Mouse (Mus musculus): ENCODE results near the gene Crk. TPM values are rescaled to one million over a fixed set of nuclear protein-coding genes. Genes with fewer than 3 reads are reported as not detected.
"Not testable (repeated sequence)": the region's sequence is repeated elsewhere in the genome, so short reads cannot be mapped to it uniquely, and the experiment has no call there.

The Crk gene
- polyA plus RNA-seq, 1 experiment: 39.7 TPM

DNA sequence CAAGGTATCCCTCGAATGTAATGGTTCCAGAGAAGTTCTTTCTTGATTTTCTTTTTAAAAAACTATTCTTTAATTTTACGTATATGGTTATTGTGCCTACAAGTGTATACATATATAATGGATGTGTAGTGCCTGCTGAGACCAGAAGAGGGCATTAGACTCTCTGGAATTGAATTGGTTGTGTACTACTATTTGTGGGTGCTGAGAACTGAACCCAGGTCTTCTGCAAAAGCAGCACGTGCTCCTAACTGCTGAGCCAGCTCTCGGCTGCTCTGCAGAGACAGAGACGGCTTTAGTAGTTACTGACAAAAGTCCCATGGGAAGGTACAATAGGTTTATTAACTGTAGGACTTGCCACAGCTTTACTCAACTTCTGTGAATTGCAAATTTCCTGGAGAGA, 5.4 kb downstream of the Crk start:
- WGBS: 89% methylated on average over 5 of the region's 5 CpGs
- H3K27ac ChIP-seq (ENCODE audit: control insufficient read depth, insufficient read depth, low read depth, low read length, poor library complexity): no peak overlapping the region
- no peak overlapping the region for H3K4me3 ChIP-seq (replicated peaks; ENCODE audit: control insufficient read depth, low read depth, low read length)
- TF ChIP-seq CTCF (IDR thresholded peaks at IDR 0.05; ENCODE audit: control insufficient read depth, insufficient read depth, low read length): no peak
- TF ChIP-seq POLR2A (IDR thresholded peaks at IDR 0.05; ENCODE audit: borderline replicate concordance, control insufficient read depth, low read depth, low read length): no peak
- no peaks in the 10 kb centered on the region; the same call in 1 of the 2 replicates for H3K4me1 ChIP-seq (ENCODE audit: control insufficient read depth, insufficient read depth, low read length)

DNA sequence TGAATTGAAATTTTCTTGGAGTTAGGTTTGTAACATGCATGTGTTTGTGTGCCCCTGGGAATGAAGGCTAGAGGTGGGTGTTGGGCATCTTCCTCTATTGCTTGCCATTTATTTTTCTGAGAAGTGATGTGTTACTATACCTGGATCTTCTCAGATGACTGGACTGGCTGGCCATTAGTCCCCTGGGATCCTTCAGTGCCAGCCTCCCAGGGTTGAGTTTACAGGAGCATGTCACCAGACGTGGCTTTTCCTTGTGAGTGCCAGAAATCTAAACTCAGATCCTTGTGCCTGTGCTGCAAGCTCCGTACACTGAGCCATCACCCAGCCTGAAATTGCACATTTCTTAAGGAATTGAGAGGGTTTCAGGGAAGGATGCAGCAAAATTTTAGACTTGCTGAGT, 5.9 kb downstream of the Crk start:
- no peaks in the 10 kb centered on the region; the same call in 1 of the 2 replicates for H3K4me1 ChIP-seq (ENCODE audit: control insufficient read depth, insufficient read depth, low read length)
- TF ChIP-seq POLR2A (IDR thresholded peaks at IDR 0.05; ENCODE audit: borderline replicate concordance, control insufficient read depth, low read depth, low read length) (no peak), CTCF (IDR thresholded peaks at IDR 0.05; ENCODE audit: control insufficient read depth, insufficient read depth, low read length) (no peak)
- H3K4me3 ChIP-seq (replicated peaks; ENCODE audit: control insufficient read depth, low read depth, low read length): no peak overlapping the region
- 85% methylated on average over 2 of the region's 2 CpGs for WGBS
- H3K27ac ChIP-seq (ENCODE audit: control insufficient read depth, insufficient read depth, low read depth, low read length, poor library complexity): no peak overlapping the region

GRCm38 (mm10) chr11:75687343-75687993, 8.4 kb downstream of the Crk start:
- Histone ChIP-seq H3K4me1 (ENCODE audit: control insufficient read depth, insufficient read depth, low read length) (no peaks in the 10 kb centered on the region; the same call in 1 of the 2 replicates), H3K4me3 (replicated peaks; ENCODE audit: control insufficient read depth, low read depth, low read length) (no peak overlapping the region), H3K27ac (ENCODE audit: control insufficient read depth, insufficient read depth, low read depth, low read length, poor library complexity) (no peak overlapping the region)
- WGBS: 49% methylated on average over 2 of the region's 2 CpGs
- TF ChIP-seq POLR2A (IDR thresholded peaks at IDR 0.05; ENCODE audit: borderline replicate concordance, control insufficient read depth, low read depth, low read length) (no peak), CTCF (IDR thresholded peaks at IDR 0.05; ENCODE audit: control insufficient read depth, insufficient read depth, low read length) (no peak)

DNA sequence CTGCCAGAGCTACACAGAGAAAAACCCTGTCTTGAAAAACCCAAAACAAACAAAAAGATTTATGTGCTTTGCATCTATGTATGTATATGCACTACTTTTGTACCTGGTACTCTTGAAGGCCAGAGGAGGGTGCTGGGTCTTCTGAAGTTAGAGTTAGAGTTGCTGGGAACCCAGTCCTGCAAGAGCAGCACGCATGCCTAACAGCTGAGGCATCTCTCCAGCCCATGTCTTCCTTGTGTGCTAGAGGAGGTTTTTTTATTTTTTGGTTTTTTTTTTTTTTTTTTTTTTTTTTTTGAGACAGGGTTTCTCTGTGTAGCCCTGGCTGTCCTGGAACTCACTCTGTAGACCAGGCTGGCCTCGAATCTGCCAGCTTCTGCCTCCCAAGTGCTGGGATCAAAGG, 9.1 kb downstream of the Crk start:
- no peak overlapping the region for H3K27ac ChIP-seq (ENCODE audit: control insufficient read depth, insufficient read depth, low read depth, low read length, poor library complexity)

GRCm38 (mm10) chr11:75689977-75690376, 10.9 kb downstream of the Crk start:
- Histone ChIP-seq H3K4me3 (replicated peaks; ENCODE audit: control insufficient read depth, low read depth, low read length) (no peak overlapping the region), H3K27ac (ENCODE audit: control insufficient read depth, insufficient read depth, low read depth, low read length, poor library complexity) (no peak overlapping the region), H3K4me1 (ENCODE audit: control insufficient read depth, insufficient read depth, low read length) (no peaks in the 10 kb centered on the region; the same call in 1 of the 2 replicates)
- WGBS: 70% methylated on average over 1 of the region's 1 CpGs
- TF ChIP-seq POLR2A (IDR thresholded peaks at IDR 0.05; ENCODE audit: borderline replicate concordance, control insufficient read depth, low read depth, low read length): no peak
- no peak for TF ChIP-seq CTCF (IDR thresholded peaks at IDR 0.05; ENCODE audit: control insufficient read depth, insufficient read depth, low read length)

More for the DNA sequence above, 9.1 kb downstream of the Crk start:
- H3K4me1 ChIP-seq (ENCODE audit: control insufficient read depth, insufficient read depth, low read length): no peaks in the 10 kb centered on the region; the same call in 1 of the 2 replicates
- 83% methylated on average over 2 of the region's 2 CpGs for WGBS
- TF ChIP-seq CTCF (IDR thresholded peaks at IDR 0.05; ENCODE audit: control insufficient read depth, insufficient read depth, low read length) (no peak), POLR2A (IDR thresholded peaks at IDR 0.05; ENCODE audit: borderline replicate concordance, control insufficient read depth, low read depth, low read length) (no peak)
- H3K4me3 ChIP-seq (replicated peaks; ENCODE audit: control insufficient read depth, low read depth, low read length): no peak overlapping the region

DNA sequence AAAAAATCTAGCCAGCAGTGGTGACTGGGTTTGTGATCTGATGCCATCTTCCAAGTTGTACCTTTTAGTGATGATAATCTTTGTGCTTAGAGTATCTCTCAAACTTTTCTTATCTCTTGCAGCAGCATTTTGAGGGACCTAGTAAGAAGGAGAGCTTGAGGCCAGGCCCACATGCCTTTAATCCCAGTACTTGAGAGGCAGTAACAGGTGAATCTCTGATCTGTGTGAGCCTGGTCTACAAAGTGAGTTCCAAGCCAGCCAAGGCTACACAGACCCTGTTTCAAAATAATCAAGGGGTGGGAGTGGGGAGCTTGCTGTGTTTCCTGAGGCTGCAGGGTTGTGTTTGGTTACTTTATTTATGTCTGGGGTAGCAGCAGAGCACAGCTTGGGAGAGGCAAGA, 12.0 kb downstream of the Crk start:
- TF ChIP-seq CTCF (IDR thresholded peaks at IDR 0.05; ENCODE audit: control insufficient read depth, insufficient read depth, low read length): no peak
- no peak for TF ChIP-seq POLR2A (IDR thresholded peaks at IDR 0.05; ENCODE audit: borderline replicate concordance, control insufficient read depth, low read depth, low read length)
- no peaks in the 10 kb centered on the region; the same call in 1 of the 2 replicates for H3K4me1 ChIP-seq (ENCODE audit: control insufficient read depth, insufficient read depth, low read length)
- no peak overlapping the region for H3K4me3 ChIP-seq (replicated peaks; ENCODE audit: control insufficient read depth, low read depth, low read length)
- no peak overlapping the region for H3K27ac ChIP-seq (ENCODE audit: control insufficient read depth, insufficient read depth, low read depth, low read length, poor library complexity)

- no peak overlapping the region for H3K4me3 ChIP-seq (replicated peaks; ENCODE audit: control insufficient read depth, low read depth, low read length)
- no peaks in the 10 kb centered on the region; the same call in 1 of the 2 replicates for H3K4me1 ChIP-seq (ENCODE audit: control insufficient read depth, insufficient read depth, low read length)
- WGBS: 92% methylated on average over 5 of the region's 5 CpGs
- TF ChIP-seq POLR2A (IDR thresholded peaks at IDR 0.05; ENCODE audit: borderline replicate concordance, control insufficient read depth, low read depth, low read length) (no peak), CTCF (IDR thresholded peaks at IDR 0.05; ENCODE audit: control insufficient read depth, insufficient read depth, low read length) (no peak)
- H3K27ac ChIP-seq (ENCODE audit: control insufficient read depth, insufficient read depth, low read depth, low read length, poor library complexity): no peak overlapping the region
Observed at GRCm38 (mm10) chr11:75693570-75693969, 14.5 kb downstream of the Crk start.

GRCm38 (mm10) chr11:75697464-75697863, 18.4 kb downstream of the Crk start:
- 91% methylated on average over 3 of the region's 3 CpGs for WGBS
- not testable (repeated sequence) for H3K4me3 ChIP-seq (replicated peaks; ENCODE audit: control insufficient read depth, low read depth, low read length); H3K27ac ChIP-seq (ENCODE audit: control insufficient read depth, insufficient read depth, low read depth, low read length, poor library complexity); H3K4me1 ChIP-seq (ENCODE audit: control insufficient read depth, insufficient read depth, low read length)

- WGBS: 94% methylated on average over 5 of the region's 5 CpGs
- no peak for TF ChIP-seq POLR2A (IDR thresholded peaks at IDR 0.05; ENCODE audit: borderline replicate concordance, control insufficient read depth, low read depth, low read length)
- no peak for TF ChIP-seq CTCF (IDR thresholded peaks at IDR 0.05; ENCODE audit: control insufficient read depth, insufficient read depth, low read length)
- H3K4me3 ChIP-seq (replicated peaks; ENCODE audit: control insufficient read depth, low read depth, low read length): no peak overlapping the region
- no peaks in the 10 kb centered on the region for H3K4me1 ChIP-seq (ENCODE audit: control insufficient read depth, insufficient read depth, low read length)
- H3K27ac ChIP-seq (ENCODE audit: control insufficient read depth, insufficient read depth, low read depth, low read length, poor library complexity): no peak overlapping the region
Observed at GRCm38 (mm10) chr11:75700557-75700956, 21.5 kb downstream of the Crk start.

Data from bone marrow, adult 2 months (tissue).